Mouse (Mus musculus) gastrocnemius, postnatal 14 days (tissue): ENCODE data around the gene Dynll2. TPM values are rescaled to one million over a fixed set of nuclear protein-coding genes. Genes with fewer than 3 reads are reported as not detected.

ENCODE experiments used
- DNase-seq: peaks from one replicate; pipeline ENCODE4 v3.0.0; 2021; ENCODE audit warnings: mixed read lengths
- intact Hi-C: fragments of 180-260 bp; cut with DNase I; formaldehyde crosslinking; loops from one replicate; pipeline ENCODE4 v1.15.1; 2025; ENCODE audit warnings: low total_unique reads
- long read RNA-seq, 2 experiments: library from polyadenylated mRNA; stranded (forward); transcript quantifications; one replicate each; pipeline ENCODE4 v2.0.0; 2021
- total RNA-seq, 2 experiments: library from RNA; stranded (reverse); gene quantifications; 2 replicates each; pipeline ENCODE4 v1.2.3; 2021

The Dynll2 gene
- 100 to 1,000 TPM; 134 to 138 TPM for total RNA-seq
- long read RNA-seq, experiment 1, transcript Dynll2-201 (3 exons, 2,476 nt): major isoform, 38 of 45 reads
- long read RNA-seq, experiment 1, partial matches to known transcripts: 0 of 45 reads
- long read RNA-seq, experiment 1, other reads (novel, unspliced or antisense): 7 of 45 reads
- long read RNA-seq, experiment 2, transcript Dynll2-201 (3 exons, 2,476 nt): major isoform, 44 of 60 reads
- long read RNA-seq, experiment 2, partial matches to known transcripts: 0 of 60 reads
- long read RNA-seq, experiment 2, other reads (novel, unspliced or antisense): 16 of 60 reads

- peak; percentile 91 for DNase-seq
- intact Hi-C loops: loop anchor here (5.0 kb wide), 1 partner anchor 60 kb away; the partner anchor contains the start of gene Srsf1
Observed at GRCm38 (mm10) chr11:87986831-87987793, at the start of gene Dynll2. Gene Dynll2 (minus strand): TSS chr11:87987533.

GRCm38 (mm10) chr11:88036761-88037251 is 49.5 kb upstream of the Dynll2 start:
- no peak for DNase-seq
- intact Hi-C loops: no loop called here

- intact Hi-C loops: no loop called here
- no peak for DNase-seq
Observed at GRCm38 (mm10) chr11:88035970-88036369, 48.6 kb upstream of the Dynll2 start.

GRCm38 (mm10) chr11:88031753-88032152 is 44.4 kb upstream of the Dynll2 start:
- intact Hi-C loops: no loop called here
- DNase-seq: no peak

- DNase-seq: no peak
- intact Hi-C loops: no loop called here
Observed at GRCm38 (mm10) chr11:88030836-88031235, 43.5 kb upstream of the Dynll2 start.

GRCm38 (mm10) chr11:88030219-88030618 is 42.9 kb upstream of the Dynll2 start:
- intact Hi-C loops: no loop called here
- no peak for DNase-seq

- intact Hi-C loops: no loop called here
- no peak for DNase-seq
Observed at GRCm38 (mm10) chr11:88028193-88028684, 40.9 kb upstream of the Dynll2 start.

GRCm38 (mm10) chr11:88027391-88028035 is 40.2 kb upstream of the Dynll2 start:
- no peak for DNase-seq
- intact Hi-C loops: no loop called here

GRCm38 (mm10) chr11:88023933-88024332 is 36.6 kb upstream of the Dynll2 start:
- intact Hi-C loops: no loop called here
- no peak for DNase-seq

GRCm38 (mm10) chr11:88015795-88016194 is 28.5 kb upstream of the Dynll2 start:
- intact Hi-C loops: no loop called here
- no peak for DNase-seq

GRCm38 (mm10) chr11:88015161-88015560 is 27.8 kb upstream of the Dynll2 start:
- intact Hi-C loops: no loop called here

GRCm38 (mm10) chr11:88013632-88014031 is 26.3 kb upstream of the Dynll2 start:
- intact Hi-C loops: no loop called here
- no peak for DNase-seq

More at GRCm38 (mm10) chr11:88015161-88015560, 27.8 kb upstream of the Dynll2 start:
- no peak for DNase-seq

- intact Hi-C loops: no loop called here
Observed at GRCm38 (mm10) chr11:88012621-88013244, 25.4 kb upstream of the Dynll2 start.

GRCm38 (mm10) chr11:88011914-88012419 is 24.6 kb upstream of the Dynll2 start:
- DNase-seq: no peak
- intact Hi-C loops: no loop called here

More at GRCm38 (mm10) chr11:88012621-88013244, 25.4 kb upstream of the Dynll2 start:
- no peak for DNase-seq

GRCm38 (mm10) chr11:88011208-88011913 is 24.0 kb upstream of the Dynll2 start:
- intact Hi-C loops: no loop called here
- DNase-seq: no peak

- DNase-seq: no peak
- intact Hi-C loops: no loop called here
Observed at GRCm38 (mm10) chr11:88009542-88010190, 22.3 kb upstream of the Dynll2 start.

- intact Hi-C loops: no loop called here
- no peak for DNase-seq
Observed at GRCm38 (mm10) chr11:88008641-88009040, 21.3 kb upstream of the Dynll2 start.

GRCm38 (mm10) chr11:88004123-88004522 is 16.8 kb upstream of the Dynll2 start:
- intact Hi-C loops: no loop called here
- DNase-seq: no peak
